Mouse (Mus musculus) C2C12 (cell line): ENCODE measurements around the gene Hes5.

Experiments used
- CTCF ChIP-seq: IDR thresholded peaks from one replicate; pipeline ENCODE4 v1.5.1; 2011; ENCODE audit not compliant: control insufficient read depth, insufficient read depth, insufficient read length
- MAX ChIP-seq: IDR thresholded peaks from one replicate; pipeline ENCODE4 v1.6.1; 2011; ENCODE audit warnings: mild to moderate bottlenecking, control low read depth
- MYOG ChIP-seq: IDR thresholded peaks from one replicate; pipeline ENCODE4 v1.6.1; 2011; ENCODE audit not compliant: control insufficient read depth, insufficient read length; ENCODE audit errors: extremely low read depth

- TF ChIP-seq CTCF (no peak), MYOG (no peak), MAX (no peak)
These were observed 20.4 kb downstream of the Hes5 start for GRCm38 (mm10) chr4:154981076-154981475.
